Comparison of ENCODE assay signal across 1 mouse cellular context in the genomic region with DNA sequence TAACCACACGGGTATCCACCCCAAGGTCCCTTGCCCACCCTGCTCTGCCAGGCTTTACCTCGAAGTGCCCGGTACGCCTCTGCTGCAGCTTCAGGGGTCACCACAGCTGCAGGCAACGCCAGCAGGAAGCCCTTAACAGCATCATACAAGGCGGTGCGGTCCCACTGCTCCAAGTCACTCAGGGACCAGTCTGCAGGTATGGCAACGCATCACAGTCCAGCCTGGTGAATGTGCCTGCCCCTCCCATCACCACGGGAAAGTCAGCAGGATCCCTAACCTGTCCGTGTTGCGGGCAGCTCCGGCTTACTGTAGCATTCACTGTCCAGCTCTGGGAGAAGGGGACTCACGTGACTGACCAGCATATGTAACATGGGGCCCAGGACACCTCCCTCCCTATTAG.
TF ChIP-seq lines count a peak whose summit lies in the region.

No protein-coding gene starts in this region.

TF ChIP-seq in myocyte, 11 proteins besides CTCF, POLR2A, EP300 and RAD21:
- TF ChIP-seq POLR2AphosphoS2 (IDR thresholded peaks at IDR 0.05; ENCODE audit: insufficient read length, low read depth) (peak; percentile 32), SRF (IDR thresholded peaks at IDR 0.05; ENCODE audit: control insufficient read depth, insufficient read length, low read depth) (no peak)
TF ChIP-seq in myocyte: peak in this region for 1.
